Mouse (Mus musculus) erythroid progenitor cell, adult 5-6 weeks (primary cell): ENCODE data around the gene Rps8. TPM values are rescaled to one million over a fixed set of nuclear protein-coding genes. Genes with fewer than 3 reads are reported as not detected.

Experiments
- ATAC-seq: replicated peaks from 2 replicates; pipeline ENCODE4 v1.8.0; 2016; ENCODE audit warnings: moderate number of reproducible peaks, mild to moderate bottlenecking, moderate TSS enrichment, inconsistent platforms; ENCODE audit not compliant: poor library complexity, low FRiP score, severe bottlenecking
- total RNA-seq, 2 experiments: library from RNA; stranded (forward) in 1 of 2; stranded (reverse) in 1 of 2; fragments of 150-400 nt in 1 of 2; fragments of 186-747, 209-891 nt in 1 of 2; gene quantifications; 2 replicates each; pipeline versions ENCODE4 v1.2.3 to v1.2.4; 2015 to 2017; ENCODE audit warnings: low replicate concordance in 2 of 2

The Rps8 gene
- total RNA-seq, 2 experiments from 2014 or later, result 328 to 1,437 TPM

GRCm38 (mm10) chr4:117126675-117127290 is 29.3 kb downstream of the Rps8 start, which contains the start of gene Tctex1d4:
Gene Tctex1d4 (plus strand): TSS chr4:117126794.
- ATAC-seq, result no peak

GRCm38 (mm10) chr4:117125910-117126674 is 30.0 kb downstream of the Rps8 start:
- ATAC-seq, result no peak

GRCm38 (mm10) chr4:117125348-117125909 is 30.6 kb downstream of the Rps8 start, which contains the start of gene Btbd19:
Gene Btbd19 (minus strand): TSS chr4:117125725.
- ATAC-seq, result no peak

GRCm38 (mm10) chr4:117124518-117125347 is 31.3 kb downstream of the Rps8 start:
- no peak for ATAC-seq

GRCm38 (mm10) chr4:117124218-117124517 is 31.9 kb downstream of the Rps8 start:
- no peak for ATAC-seq

GRCm38 (mm10) chr4:117123546-117124217 is 32.4 kb downstream of the Rps8 start:
- ATAC-seq, result no peak

- no peak for ATAC-seq
Measured at GRCm38 (mm10) chr4:117122209-117122608, 33.8 kb downstream of the Rps8 start.

- ATAC-seq, result peak; percentile 82
Measured at GRCm38 (mm10) chr4:117120445-117121414, 35.3 kb downstream of the Rps8 start.

GRCm38 (mm10) chr4:117120052-117120444 is 36.0 kb downstream of the Rps8 start:
- ATAC-seq, result no peak

- ATAC-seq, result no peak
Measured at GRCm38 (mm10) chr4:117119636-117120035, 36.4 kb downstream of the Rps8 start.

- ATAC-seq, result no peak
Measured at GRCm38 (mm10) chr4:117117931-117118330, 38.1 kb downstream of the Rps8 start.

GRCm38 (mm10) chr4:117115592-117115991 is 40.5 kb downstream of the Rps8 start:
- ATAC-seq, result no peak

GRCm38 (mm10) chr4:117113237-117113636 is 42.8 kb downstream of the Rps8 start:
- ATAC-seq, result no peak

- no peak for ATAC-seq
Measured at GRCm38 (mm10) chr4:117110985-117111384, 45.1 kb downstream of the Rps8 start.

- ATAC-seq, result no peak
Measured at GRCm38 (mm10) chr4:117110249-117110648, 45.8 kb downstream of the Rps8 start.

- no peak for ATAC-seq
Measured at GRCm38 (mm10) chr4:117109330-117109729, 46.7 kb downstream of the Rps8 start.

- ATAC-seq, result no peak
Measured at GRCm38 (mm10) chr4:117108524-117108849, 47.6 kb downstream of the Rps8 start.

GRCm38 (mm10) chr4:117107813-117108523 is 48.1 kb downstream of the Rps8 start:
- 0 out of 2 replicates have a peak, but pooled peaks have one; percentile 21 for ATAC-seq
